Comparison of ENCODE assay signal across 8 mouse cellular contexts in the genomic region with DNA sequence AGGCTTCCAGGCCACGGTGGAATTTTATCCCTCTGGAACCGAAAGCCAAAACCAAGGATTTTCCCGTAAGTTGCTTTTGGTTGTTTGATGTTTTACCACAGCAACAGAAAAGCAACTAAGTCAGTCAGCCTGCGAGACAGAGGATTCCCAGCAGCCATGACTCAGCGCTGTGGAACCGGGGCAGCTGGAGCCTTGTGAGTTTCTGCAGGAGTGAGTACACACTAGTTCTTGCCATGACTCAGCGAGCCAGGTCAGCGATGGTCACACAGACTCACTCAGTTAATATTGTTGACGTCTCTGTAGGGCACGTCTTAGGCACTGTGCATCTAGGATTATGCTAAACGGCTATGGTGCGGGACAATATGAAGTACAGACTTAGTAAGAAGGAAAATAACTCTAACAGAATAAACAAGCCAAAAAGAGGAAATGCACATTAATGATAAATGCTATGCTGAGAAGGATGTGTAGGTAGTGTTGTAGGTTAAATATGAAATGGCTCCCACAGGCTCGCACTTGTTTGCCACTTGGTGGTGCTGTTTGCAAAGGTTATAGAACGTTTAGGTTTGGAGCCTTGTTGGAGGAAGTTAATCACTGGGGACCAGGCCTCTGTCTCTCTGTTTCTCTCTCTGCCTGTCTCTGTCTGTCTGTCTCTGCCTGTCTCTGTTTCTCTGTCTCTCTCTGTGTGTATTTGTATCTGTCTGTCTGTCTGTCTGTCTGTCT. TPM values are rescaled to one million over a fixed set of nuclear protein-coding genes. Genes with fewer than 3 reads are reported as not detected.
DNase-seq lines count a peak whose midpoint lies in the region; ATAC-seq and TF ChIP-seq lines count a peak whose summit lies in the region.

No protein-coding gene starts in this region.

- TF ChIP-seq CTCF in lung, embryonic 14.5 days (IDR thresholded peaks at IDR 0.05; ENCODE audit: low read depth) = peak; percentile 65

- ATAC-seq in liver, embryonic 12.5 days = no peak
- 0 out of 2 replicates have a peak, but pooled peaks have one; percentile 30 for ATAC-seq in erythroblast, adult 5-6 weeks (replicated peaks; ENCODE audit: low FRiP score, poor library complexity, severe bottlenecking)
- 0 out of 2 replicates have a peak, but pooled peaks have one; percentile 52 for ATAC-seq in lung, embryonic 14.5 days (ENCODE audit: insufficient read depth)

- H3K9ac ChIP-seq in liver, embryonic 12.5 days = no peak overlapping the region
- H3K9ac ChIP-seq in lung, embryonic 14.5 days = no peak overlapping the region

- no peak overlapping the region for H3K27ac ChIP-seq in liver, embryonic 12.5 days
- H3K27ac ChIP-seq in lung, embryonic 14.5 days (ENCODE audit: low read depth) = no peak overlapping the region

- WGBS in liver, embryonic 12.5 days (ENCODE audit: insufficient replicate concordance) = 36% methylated on average over 14 of the region's 14 CpGs
- 57% methylated on average over 14 of the region's 14 CpGs for WGBS in lung, embryonic 14.5 days

- peak; percentile 87 to 90 for DNase-seq in adrenal gland, adult (ENCODE audit: inconsistent age in 2 of 2, low spot score in 1 of 2)
- DNase-seq in adrenal gland, postnatal 4 days (ENCODE audit: low spot score in 2 of 2) = no peak
- peak; percentile 25 for DNase-seq in liver
- DNase-seq in adrenal gland, postnatal 25 days = peak; percentile 77
- peak; percentile 66 for DNase-seq in lung, embryonic 14.5 days
- DNase-seq in splenic B cell, adult 2 months (ENCODE audit: low read depth, low spot score) = peak; percentile 60

- no peaks in the 10 kb centered on the region for H3K36me3 ChIP-seq in liver, embryonic 12.5 days
- H3K36me3 ChIP-seq in lung, embryonic 14.5 days (ENCODE audit: insufficient read depth) = no peaks in the 10 kb centered on the region
- H3K36me3 ChIP-seq in splenic B cell, adult 2 months (ENCODE audit: control insufficient read depth, insufficient read depth, low read length, poor library complexity, severe bottlenecking) = no peaks in the 10 kb centered on the region

- H3K4me3 ChIP-seq in liver, embryonic 12.5 days = no peak overlapping the region
- no peak overlapping the region for H3K4me3 ChIP-seq in lung, embryonic 14.5 days (ENCODE audit: low read depth, low read length)

- H3K9me3 ChIP-seq in liver, embryonic 12.5 days (replicated peaks) = no peaks in the 10 kb centered on the region
- H3K9me3 ChIP-seq in lung, embryonic 14.5 days (ENCODE audit: low read depth, low read length) = no peaks in the 10 kb centered on the region

- H3K27me3 ChIP-seq in liver, embryonic 12.5 days (replicated peaks) = peaks cover 32% of the 10 kb centered on the region
- H3K27me3 ChIP-seq in lung, embryonic 14.5 days (ENCODE audit: insufficient read depth, low read length) = no peaks in the 10 kb centered on the region
- no peaks in the 10 kb centered on the region; the same call in none of the 2 replicates for H3K27me3 ChIP-seq in splenic B cell, adult 2 months (ENCODE audit: control insufficient read depth, insufficient read depth, low read length, poor library complexity, severe bottlenecking)

- no peak overlapping the region for H3K4me2 ChIP-seq in liver, embryonic 12.5 days
- H3K4me2 ChIP-seq in lung, embryonic 14.5 days = no peak overlapping the region

- peaks cover 9% of the 10 kb centered on the region for H3K4me1 ChIP-seq in liver, embryonic 12.5 days
- no peaks in the 10 kb centered on the region for H3K4me1 ChIP-seq in lung, embryonic 14.5 days (ENCODE audit: insufficient read depth)

RNA-seq across cellular contexts. Expression of a gene that starts 30.3 kb away (rescaled TPM):
- total RNA-seq in adrenal gland, postnatal 4 days (2021) = 1 to 10 TPM; 2.0 to 3.5 TPM
- polyA plus RNA-seq in liver, embryonic 12.5 days (2016; fragmentation: Nextera tagmentation; extraction: Ambion mirVana) = 0.16 and 0.19 TPM in 2 replicates
- 1.00 and 1.4 TPM in 2 replicates for total RNA-seq in adrenal gland, postnatal 25 days (2021)
- total RNA-seq in erythroblast, adult 5-6 weeks (2015; ENCODE audit: low replicate concordance) = not detected in 2 replicates
- total RNA-seq in erythroblast, adult 5-6 weeks (2017; ENCODE audit: low replicate concordance) = not detected in 2 replicates
- 8.5 and 10.0 TPM in 2 replicates for polyA plus RNA-seq in lung, embryonic 14.5 days (2014; fragmentation: Nextera tagmentation; extraction: Ambion mirVana)

RNA-seq across cellular contexts. Expression of a gene that starts 37.4 kb away (rescaled TPM):
- under 1 TPM in 1 of 2 experiments, not detected in 1; 0.14 TPM for total RNA-seq in adrenal gland, postnatal 4 days (2021)
- 8.8 and 10.1 TPM in 2 replicates for polyA plus RNA-seq in liver, embryonic 12.5 days (2016; fragmentation: Nextera tagmentation; extraction: Ambion mirVana)
- total RNA-seq in adrenal gland, postnatal 25 days (2021) = not detected in 2 replicates
- 2.7 and 25.6 TPM in 2 replicates for total RNA-seq in erythroblast, adult 5-6 weeks (2015; ENCODE audit: low replicate concordance)
- 8.2 and 16.6 TPM in 2 replicates for total RNA-seq in erythroblast, adult 5-6 weeks (2017; ENCODE audit: low replicate concordance)
- 1.1 TPM in 2 replicates for polyA plus RNA-seq in lung, embryonic 14.5 days (2014; fragmentation: Nextera tagmentation; extraction: Ambion mirVana)

Comparison
In these comparisons a context has a peak if more than half of its experiments do, and no peak if none do; other contexts are left out.
1. DNase-seq: peak in adrenal gland, adult (2 of 2), liver (single experiment), adrenal gland, postnatal 25 days (single experiment), lung, embryonic 14.5 days (single experiment) and splenic B cell, adult 2 months (single experiment); none in adrenal gland, postnatal 4 days (0 of 2).